Mouse (Mus musculus) MN1 (cell line): ENCODE data around the gene Sos1.
A peak's percentile ranks its signal among the peaks of the same experiment; 100 is the strongest.
"Not testable (repeated sequence)": the region's sequence is repeated elsewhere in the genome, so short reads cannot be mapped to it uniquely, and the experiment has no call there.

ENCODE experiments used
- DNase-seq: peaks from one replicate; pipeline ENCODE4 v3.0.0-alpha.2; 2016; ENCODE audit warnings: low spot score

Sos1 gene

DNA sequence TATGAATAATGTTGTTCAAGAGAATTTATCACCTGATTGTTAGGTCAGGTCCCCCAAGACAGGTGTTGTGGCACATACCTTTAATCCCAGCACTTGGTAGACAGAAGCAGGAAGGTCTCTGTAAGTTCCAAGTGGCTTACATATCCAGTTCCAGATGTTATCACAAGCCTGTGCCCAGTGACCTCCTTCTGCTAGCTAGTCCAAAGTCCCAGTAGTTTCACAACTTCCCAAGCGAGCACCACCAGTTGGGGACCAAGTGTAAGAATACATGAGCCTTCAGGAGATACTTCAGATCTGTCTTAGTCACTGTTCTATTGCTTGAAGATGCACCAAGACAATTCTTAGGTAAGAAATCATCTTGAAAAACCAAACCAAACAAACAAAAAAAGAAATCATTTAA is 13.6 kb upstream of the Sos1 start:
- DNase-seq: no peak

DNA sequence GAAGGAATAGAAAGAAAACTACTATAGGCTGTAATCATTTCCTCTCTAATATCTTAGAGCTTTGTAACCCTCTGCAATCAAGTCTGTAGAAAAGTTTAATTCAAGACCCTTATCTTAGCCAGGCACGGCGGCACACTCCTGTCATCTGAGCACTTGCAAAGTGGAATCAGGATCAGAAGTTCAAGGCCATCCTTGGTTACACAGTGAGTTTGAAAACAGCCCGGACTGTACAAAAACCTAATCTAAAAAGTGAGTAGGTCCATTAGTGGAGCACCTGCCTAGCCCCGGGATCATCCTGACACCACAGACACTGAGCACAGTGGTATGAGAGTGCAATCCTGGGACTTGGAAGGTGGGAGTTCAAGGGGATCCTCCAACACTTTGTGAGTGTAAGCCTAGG is 12.6 kb upstream of the Sos1 start:
- DNase-seq: no peak

DNA sequence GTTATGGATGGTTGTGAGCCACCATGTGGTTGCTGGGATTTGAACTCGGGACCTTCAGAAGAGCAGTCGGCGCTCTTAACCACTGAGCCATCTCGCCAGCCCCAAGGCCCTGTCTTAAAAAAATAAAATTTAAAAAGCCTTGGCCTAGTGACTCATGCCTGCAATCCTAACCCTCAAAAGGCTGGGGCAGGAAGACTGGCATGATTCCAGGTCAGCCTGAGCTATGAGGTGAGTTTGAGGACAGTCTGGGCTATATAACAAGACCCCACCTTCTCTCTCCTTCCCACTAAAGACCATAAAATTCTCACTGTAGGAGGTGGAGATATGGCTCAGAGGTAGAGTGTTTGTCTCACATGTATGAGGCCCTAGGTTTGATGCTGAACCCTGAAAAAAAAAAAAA is 12.0 kb upstream of the Sos1 start:
- DNase-seq: peak; percentile 36

DNA sequence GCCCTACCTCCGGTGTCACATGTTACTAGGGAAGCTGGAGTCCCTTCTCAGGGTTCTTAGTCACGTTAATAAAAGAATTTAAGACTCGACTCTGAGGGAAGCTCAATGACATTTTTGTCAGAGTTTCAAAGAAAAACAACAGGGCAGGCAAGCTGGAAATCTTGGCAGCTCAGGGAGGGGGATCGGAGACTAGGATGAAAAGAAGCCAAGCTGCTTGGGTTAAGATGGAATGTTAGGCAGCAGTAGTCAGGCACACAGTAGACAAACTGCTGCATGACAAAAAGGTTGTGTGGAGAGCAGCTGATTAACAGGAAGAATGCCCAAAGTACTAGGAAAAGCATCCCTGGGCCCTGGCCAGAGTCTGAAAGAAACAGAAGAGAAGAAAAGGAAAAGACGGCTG is 9.9 kb upstream of the Sos1 start:
- DNase-seq: no peak

DNA sequence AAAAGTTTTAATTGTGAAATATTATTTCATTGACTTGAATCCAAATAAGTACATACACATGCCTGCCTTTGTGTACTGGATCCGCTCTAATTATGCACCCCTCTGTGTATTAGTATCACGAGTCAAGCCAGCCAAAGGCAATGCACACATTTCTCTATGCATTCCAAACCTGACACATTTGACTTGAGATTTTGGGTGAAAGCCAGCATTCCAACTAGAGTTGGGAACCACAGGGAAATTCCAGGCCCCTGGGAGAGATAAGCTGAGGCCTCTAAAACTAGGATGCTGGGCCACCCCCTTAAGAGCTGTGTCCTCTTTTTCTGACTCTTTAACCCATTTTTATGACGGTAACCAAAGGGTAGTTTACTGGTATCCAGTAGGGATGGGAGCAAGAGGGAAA is 8.7 kb upstream of the Sos1 start:
- no peak for DNase-seq

DNA sequence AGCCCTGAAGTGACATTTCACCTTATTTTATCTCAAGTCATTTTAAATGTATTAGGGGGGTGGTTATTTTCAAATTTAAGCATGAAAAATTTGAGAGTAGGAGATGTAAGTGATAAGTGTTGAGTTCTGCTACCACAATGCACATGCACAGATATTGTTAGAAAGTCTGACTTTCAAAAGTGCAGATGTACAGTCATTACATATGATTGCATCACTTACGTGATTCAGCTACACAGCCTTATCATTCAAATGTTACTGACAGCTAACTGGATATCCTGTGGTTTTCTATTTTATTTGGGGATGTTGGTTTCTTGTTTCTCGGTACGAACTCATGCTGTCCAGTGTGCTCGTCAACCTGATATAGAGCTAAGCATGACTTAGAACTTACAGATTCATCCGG is 4.9 kb upstream of the Sos1 start:
- peak; percentile 51 for DNase-seq

DNA sequence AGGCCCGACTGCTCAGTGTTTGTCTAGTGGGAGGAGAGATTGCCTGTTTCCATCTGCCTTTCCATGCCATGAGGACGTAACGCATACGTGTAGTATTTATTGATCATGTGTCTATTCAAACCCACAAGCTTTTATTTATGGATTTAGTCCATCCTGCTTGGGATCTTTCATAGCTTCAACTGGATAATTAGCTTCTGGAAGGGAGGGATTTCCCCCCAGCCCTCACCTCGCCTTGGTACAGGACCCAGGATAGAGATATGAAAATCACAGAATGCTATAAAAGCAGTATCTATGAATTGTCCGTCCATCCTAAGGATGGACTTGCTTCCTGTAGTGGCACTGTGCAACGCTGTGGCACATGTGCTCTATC is 587 bp upstream of the Sos1 start:
- no peak for DNase-seq

DNA sequence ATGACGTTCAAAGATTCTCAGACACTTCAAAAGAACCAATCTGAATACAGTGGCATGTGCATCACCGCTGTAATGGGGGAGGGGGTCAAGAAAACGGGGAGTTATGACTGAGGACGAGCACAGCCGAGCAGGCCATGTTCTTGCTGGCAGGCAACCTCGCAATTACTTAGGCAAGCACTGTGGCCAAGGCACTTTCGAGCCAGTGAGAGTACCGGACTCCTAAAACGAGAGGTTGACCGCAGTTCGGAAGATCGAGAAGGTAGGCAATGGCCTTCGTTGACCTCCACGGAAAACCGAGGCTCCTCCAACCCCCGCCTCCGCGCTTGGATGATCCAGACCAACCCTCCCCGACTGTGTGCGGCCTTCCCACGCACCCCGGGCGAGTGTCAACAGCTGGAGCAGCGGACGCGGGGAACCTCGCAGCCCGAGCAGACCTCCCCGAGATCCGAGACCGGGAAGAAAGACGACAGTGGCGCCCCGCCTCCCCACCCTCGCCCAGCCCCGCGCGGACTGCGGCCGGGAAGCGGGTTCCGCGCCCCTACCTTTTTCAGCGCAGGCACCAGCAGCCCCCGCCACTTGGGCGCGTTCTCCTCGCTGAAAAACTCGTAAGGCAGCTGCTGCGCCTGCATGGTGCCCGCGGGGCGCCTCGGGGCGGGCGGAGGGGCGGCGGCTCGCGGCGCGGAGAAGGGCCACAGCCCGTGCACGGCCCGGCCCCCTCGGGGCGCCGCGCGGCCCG is 790 bp downstream of the Sos1 start:
- DNase-seq: peak; percentile 71

DNA sequence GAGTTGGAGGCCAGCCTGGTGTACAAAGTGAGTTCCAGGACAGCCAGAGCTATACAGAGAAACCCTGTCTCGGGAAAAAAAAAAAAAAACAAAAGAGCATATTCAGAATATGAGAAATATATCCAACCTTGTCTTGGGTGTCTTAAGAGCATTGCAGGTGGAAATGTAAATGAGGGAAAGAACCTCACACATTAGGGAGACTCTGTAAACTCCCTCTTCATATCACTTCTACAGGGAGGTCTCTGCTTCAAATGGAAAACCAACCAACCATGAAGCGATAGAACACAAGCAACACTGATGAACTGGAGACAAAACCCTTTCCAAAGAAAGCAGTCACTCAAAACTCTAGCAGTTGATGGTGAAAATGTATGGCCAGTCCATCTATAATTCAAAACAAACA is 2.6 kb downstream of the Sos1 start:
- DNase-seq: no peak

DNA sequence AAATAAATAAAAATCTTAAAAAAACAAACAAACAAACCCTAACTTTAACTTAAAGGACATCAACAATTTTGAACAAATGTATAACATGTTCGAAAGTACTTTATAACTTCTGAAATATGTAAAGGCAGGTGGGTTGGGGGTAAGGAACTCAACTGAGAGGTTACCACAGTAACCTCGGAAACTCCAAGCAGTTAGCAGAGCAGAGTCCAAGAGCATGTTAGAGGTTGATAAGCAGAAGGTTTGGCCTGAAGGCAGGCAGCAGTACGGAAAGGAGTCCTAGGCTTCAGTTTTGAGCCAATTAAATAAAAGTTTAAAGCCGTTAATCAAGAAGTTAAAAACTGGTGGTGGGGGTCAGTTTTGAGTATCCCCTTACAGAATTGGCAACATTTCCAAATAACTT is 3.8 kb downstream of the Sos1 start:
- no peak for DNase-seq

DNA sequence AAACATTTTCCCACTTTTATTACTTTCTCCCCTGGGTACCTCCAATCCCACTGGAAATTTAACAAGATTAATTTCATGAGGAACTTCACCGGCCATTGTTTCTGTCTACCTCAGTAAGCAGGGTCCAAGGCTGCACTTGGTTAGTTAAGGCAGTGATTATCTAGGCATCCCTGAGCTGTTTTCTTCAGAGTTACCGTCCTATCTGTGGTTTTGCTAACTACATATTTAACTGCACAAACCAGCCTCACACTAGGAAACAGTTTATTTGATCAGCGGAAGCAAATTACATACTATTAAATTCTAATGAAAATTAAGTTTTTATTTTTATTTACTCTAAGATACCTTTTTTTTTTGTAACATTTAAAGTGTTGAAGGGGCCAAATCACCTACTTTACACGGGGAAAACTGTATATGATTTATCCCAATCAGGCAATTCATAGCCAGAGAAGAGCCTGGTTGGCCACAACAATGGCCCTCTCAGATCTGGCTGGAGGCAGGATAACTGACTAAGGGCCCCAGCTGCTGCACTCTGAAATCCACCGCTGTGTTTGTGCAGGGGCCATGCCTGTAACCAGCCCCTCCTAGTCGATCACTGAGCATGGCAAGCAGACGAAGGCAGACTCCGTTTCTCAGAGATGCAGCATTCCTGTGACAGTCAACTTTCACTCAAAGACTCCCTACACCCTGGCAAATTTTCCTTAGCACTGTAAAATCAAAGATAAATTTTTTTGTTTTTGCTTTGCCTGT is 9.0 kb downstream of the Sos1 start:
- no peak for DNase-seq

DNA sequence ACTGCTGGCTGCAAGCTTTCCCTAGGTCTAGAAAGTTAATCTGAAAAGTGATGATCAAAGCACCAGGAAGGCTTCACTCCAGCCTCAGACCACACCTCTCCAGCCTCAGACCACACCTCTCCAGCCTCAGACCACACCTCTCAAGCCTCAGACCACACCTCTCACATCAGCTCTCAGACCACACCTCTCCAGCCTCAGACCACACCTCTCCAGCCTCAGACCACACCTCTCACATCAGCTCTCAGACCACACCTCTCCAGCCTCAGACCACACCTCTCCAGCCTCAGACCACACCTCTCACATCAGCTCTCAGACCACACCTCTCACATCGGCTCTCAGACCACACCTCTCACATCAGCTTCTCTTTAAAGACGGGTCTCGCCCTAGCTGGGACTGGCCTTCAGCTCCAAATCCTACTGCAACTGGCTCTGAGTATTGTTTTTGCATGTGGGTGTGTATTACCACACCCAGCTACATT is 11.8 kb downstream of the Sos1 start:
- not testable (repeated sequence) for DNase-seq

DNA sequence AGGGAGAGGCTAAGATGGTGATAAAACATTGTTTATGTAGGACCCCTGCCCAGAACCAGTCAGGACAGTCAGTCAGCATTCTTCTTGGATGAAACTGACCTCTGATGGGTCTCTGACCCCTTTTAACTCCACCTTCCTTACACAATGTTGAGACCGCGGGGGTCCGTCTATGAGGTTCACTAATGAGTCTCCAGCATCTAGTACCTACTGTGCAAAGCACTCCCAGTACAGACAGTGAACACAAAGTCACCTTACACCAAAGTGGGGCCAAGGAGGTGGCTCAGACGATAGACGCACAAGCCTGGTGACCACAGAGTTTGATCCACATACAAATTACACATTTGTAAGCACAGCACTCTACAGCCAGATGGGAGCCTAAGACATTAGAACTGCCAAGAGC is 20.0 kb downstream of the Sos1 start:
- no peak for DNase-seq

DNA sequence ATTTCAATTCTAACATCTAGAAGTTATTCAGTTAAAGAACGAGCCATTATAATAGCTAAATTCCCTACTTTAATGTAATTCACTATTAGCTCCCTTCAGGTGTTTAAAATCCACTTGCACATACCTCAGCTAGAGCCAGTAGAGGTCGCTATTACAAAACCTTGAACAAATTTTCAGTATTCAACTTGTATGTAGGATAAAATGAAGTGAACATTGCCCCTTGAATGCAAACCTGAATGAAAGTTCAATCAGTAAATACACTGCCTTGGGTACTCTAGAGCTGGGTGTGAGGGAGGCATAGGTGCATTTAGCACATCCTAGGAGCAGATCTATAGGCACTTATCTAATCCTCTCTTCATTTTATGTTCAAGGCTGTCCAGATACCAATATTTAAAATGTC is 24.6 kb downstream of the Sos1 start:
- peak; percentile 75 for DNase-seq

DNA sequence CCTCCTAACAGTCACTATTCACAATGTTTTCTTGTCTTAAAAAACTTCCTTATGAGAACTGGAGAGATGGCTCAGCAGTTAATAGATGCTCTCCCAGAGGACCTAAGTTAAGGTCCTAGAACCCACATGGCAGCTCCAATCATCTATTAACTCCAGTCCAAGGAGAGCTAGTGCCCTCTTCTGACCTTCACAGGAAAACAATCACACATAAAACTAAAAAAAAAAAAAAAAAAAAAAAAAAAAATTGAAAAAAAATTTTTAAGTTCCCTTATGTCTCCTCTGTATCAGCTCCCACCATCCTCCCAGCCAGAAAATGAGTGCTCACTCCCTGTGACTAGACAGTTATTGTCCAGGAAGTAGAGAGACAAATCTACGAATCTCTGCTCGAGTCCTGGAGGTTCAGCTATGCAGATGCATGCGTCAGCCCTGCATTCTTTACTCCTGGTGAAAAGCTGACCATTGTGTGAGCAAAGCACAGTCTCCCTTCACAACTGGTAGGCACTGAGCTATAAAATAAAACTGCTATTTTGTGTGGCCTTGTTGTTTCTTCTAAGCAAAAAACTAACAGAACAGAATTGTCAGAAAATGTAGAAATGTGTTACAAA is 29.7 kb downstream of the Sos1 start:
- DNase-seq: no peak

DNA sequence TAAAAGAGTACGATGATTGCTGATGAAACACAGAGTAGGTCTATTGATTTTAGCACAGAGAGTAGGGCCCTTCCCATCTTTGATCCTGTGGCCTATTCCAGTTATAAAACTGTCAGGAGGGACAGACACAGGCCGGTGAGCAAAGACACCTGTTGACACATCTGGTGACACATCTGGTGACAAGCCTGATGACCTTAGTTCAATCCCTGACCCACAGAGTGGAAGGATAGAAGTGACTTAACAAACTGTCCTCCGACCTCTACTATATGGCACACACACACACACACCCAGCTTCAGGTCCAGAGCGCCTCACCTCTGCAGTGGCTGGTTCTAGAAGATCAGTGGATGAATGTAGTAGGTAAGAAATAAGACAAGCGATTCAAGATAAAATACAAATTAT is 33.8 kb downstream of the Sos1 start:
- no peak for DNase-seq

DNA sequence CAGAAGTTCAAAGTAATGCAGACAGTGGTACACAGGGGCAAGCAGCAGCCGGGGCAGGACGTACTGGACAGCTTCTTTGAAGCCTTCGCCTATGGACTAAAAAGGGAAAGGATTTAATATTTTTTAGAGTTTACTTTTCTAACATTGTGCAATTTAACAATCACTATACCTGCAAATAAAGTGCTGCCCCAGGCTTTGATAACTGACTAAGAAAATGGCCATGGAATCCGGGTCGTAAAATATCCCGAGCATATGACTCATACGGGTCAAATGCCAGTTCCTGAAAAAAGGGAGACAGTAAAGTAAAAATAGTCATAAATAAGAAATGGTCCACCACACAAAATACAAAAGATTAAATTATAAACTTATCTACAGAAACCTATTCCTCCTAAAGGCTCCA is 34.8 kb downstream of the Sos1 start:
- DNase-seq: no peak

DNA sequence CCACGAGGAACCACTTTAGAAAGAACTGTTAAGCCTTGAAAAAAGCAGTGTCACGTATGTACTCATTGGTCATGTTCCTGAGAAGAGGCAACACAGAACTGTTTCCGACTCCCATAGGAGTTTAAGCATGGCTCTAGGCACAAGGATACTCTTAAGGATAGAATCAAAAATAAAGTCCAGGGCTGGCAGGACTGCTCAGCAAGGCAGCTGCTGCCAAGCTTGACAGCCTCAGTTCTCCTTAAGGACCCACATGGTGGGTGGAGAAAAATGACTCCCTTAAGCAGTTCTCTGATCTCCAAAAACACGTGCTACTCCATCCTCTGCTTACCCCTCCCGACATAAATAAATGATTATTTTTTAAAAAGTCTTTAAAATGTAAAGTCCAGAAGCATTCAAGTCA is 44.6 kb downstream of the Sos1 start:
- no peak for DNase-seq

DNA sequence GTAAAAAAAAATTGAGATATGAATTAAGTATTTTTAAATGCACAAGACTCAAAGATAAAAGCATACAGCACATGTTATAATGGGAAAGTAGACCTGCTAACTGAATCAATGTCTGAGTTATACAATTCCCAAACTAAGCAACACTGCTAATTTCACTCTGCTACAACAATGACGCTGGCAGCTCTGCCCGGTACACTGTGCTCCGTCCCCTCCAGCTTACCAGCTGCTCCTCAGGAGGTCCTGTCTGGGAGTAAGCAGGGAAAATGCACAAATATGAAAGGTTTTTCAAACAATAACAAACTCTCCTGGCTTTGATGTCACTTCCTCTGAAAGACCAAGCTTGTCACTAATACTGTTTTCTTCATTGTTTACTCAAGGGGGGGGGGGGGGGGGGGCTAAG is 45.8 kb downstream of the Sos1 start:
- DNase-seq: no peak

DNA sequence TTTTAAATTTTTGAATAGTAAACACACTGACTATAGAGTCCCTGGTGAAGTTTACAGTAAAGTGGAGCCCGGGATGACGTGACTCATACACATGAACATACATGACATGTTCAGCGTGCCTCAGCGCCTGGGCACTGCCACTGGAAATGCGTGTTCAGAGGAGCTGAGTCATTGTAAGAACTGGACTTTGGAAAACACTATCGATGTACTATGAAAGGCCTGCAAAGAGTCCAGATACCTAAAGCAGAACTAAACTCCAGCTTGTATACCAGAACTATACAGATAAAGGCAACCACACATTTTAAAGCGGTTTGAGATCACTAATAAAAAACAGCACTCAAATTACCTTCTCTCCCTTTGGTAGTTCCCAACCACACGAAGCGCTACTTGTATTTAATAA is 48.3 kb downstream of the Sos1 start:
- DNase-seq: no peak

DNA sequence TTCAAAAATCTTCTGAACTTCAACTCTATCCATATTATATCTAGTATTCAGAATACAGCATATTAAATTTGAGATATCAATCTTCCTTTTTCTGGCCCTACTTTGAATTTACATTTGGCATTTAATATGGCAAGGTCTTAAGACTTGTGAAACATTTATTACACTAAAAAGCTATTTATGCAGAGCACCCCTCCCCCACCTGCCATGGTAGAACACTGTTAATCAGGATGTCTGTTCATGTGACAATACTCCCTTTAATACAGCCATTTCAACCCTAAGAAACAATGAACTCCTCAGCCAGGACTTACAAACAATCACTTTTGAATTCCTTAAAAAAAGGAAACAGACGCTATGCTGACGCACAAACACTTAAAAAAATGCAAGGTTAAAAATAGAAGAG is 52.3 kb downstream of the Sos1 start:
- no peak for DNase-seq

DNA sequence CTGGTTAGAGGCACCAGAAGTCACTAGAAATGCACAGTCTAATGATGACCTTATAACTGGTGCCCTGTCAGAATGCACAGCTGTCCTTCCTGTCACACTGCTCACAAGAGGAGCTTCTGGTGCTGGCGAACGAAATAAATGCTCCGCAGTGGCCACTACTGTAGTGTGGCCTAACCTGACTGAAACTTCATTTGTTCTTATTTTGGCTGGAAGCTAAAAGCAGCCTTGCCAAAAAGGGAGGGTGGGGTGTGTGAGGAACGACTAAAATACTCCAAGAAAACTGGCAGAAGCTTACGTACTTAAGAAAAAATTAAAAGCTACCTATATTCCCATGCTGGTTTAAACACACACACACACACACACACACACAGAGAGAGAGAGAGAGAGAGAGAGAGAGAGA is 53.4 kb downstream of the Sos1 start:
- DNase-seq: no peak

DNA sequence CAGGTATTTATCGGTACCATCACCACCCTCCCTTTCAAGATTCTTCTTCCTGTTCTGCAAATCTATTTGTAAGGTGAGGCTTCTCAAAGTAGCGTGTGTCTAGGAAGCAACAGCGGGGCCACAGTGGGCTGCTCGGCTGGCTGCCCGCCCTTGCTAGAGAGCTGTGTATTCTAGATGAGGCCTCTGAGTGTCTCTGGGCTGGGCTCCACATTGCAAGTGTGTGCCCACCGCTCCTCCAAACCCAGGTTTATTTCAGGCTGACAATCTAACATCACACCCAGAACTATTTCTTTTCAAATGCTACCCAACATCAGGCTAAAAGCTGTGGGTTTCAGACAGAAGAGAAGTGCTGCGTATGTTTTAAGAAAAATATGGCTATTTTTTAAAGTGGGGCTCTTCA is 54.1 kb downstream of the Sos1 start:
- no peak for DNase-seq

DNA sequence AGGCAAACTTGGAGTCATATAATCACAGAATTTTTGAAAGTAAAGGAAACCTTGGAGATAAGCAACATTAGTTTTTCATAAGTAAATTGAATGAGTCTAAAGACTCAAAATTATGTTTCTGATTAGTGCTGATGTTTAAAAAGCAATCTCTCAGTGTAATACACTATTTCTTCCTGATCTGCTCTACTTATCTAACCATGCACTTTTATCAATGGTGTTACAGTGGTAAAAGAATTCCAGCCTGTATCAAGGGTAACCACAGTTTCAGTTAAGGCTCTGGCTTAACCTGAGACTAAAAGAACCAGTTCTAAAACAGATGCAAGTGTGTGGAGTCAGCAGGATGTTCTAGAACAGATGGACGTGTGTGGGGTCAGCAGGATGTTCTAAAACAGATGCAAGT is 59.3 kb downstream of the Sos1 start:
- no peak for DNase-seq
